Mouse (Mus musculus) liver, embryonic 13.5 days (tissue): ENCODE results near the gene Cdrt4. TPM values are rescaled to one million over a fixed set of nuclear protein-coding genes. Genes with fewer than 3 reads are reported as not detected.

Experiments used
- ATAC-seq: fragments of 200-750 bp; cut with Nextera tagmentation; 2 replicates; pipeline ENCODE4 v1.8.0; 2017; ENCODE audit warnings: low read depth, mild to moderate bottlenecking, moderate number of reproducible peaks, moderate library complexity
- DNase-seq: peaks from one replicate; pipeline ENCODE4 v3.0.0; 2022
- H3K27ac ChIP-seq: fragments of 300-500 bp; sonication (generic); 2 replicates; pipeline ENCODE4 v1.5.1; 2015; ENCODE audit warnings: moderate library complexity, mild to moderate bottlenecking, inconsistent platforms
- H3K27me3 ChIP-seq: fragments of 300-500 bp; sonication (generic); 2 replicates; pipeline ENCODE4 v1.6.1; 2015; ENCODE audit warnings: mild to moderate bottlenecking, inconsistent platforms
- H3K36me3 ChIP-seq: fragments of 300-500 bp; sonication (generic); 2 replicates; pipeline ENCODE4 v1.6.1; 2015; ENCODE audit warnings: mild to moderate bottlenecking, inconsistent platforms
- H3K4me1 ChIP-seq: fragments of 300-500 bp; sonication (generic); replicated peaks from 2 replicates; pipeline ENCODE4 v1.6.1; 2015; ENCODE audit warnings: inconsistent platforms
- H3K4me2 ChIP-seq: fragments of 300-500 bp; sonication (generic); 2 replicates; pipeline ENCODE4 v1.6.1; 2015; ENCODE audit warnings: inconsistent platforms, mild to moderate bottlenecking, moderate library complexity
- H3K4me3 ChIP-seq: fragments of 300-500 bp; sonication (generic); replicated peaks from 2 replicates; pipeline ENCODE4 v1.5.1; 2015; ENCODE audit warnings: mild to moderate bottlenecking, inconsistent platforms
- H3K9ac ChIP-seq: fragments of 300-500 bp; sonication (generic); 2 replicates; pipeline ENCODE4 v1.6.1; 2015; ENCODE audit warnings: mild to moderate bottlenecking, inconsistent platforms
- H3K9me3 ChIP-seq: fragments of 300-500 bp; sonication (generic); replicated peaks from 2 replicates; pipeline ENCODE4 v1.6.1; 2016; ENCODE audit warnings: inconsistent platforms
- WGBS: fragments of 180-500 bp; shearing (Covaris S2); methylation state at CpG from one replicate; pipeline ENCODE4 v1.1.7; 2015; ENCODE audit not compliant: insufficient replicate concordance; 5-methylcytosine and 5-hydroxymethylcytosine counted together
- polyA plus RNA-seq: library from polyadenylated mRNA; unstranded; fragments of >200 nt; fragmentation: Nextera tagmentation; extraction: Ambion mirVana; gene quantifications from 2 replicates; pipeline ENCODE4 v1.2.1, GENCODE M21; 2015

Gene Cdrt4
- polyA plus RNA-seq, 1 experiment from 2014 or later = not detected

DNA sequence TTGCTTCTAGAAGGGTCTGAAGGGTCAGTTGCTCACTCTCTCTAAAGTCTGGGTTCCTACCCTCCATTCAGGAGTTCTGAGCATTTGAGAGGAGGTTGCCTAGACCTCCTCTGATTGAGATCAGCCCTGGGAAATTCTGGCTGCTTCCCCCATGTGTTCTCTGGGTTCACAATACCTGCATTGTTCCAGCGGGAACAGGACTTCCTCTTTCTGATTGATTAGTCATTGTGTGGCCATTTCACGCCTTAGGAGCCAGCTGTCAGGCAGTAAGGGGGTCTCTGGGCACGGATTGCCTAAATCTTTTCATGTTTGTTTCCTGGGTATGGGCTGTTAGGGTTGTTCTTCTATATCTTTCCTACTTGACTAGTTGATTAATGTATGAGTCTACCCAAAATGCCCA, 32.8 kb downstream of the Cdrt4 start:
- H3K9me3 ChIP-seq = no peaks in the 10 kb centered on the region
- no peak overlapping the region for H3K9ac ChIP-seq
- H3K27me3 ChIP-seq = no peaks in the 10 kb centered on the region
- 11% methylated on average over 3 of the region's 3 CpGs for WGBS
- no peaks in the 10 kb centered on the region for H3K4me1 ChIP-seq
- no peak overlapping the region for H3K4me3 ChIP-seq
- no peaks in the 10 kb centered on the region for H3K36me3 ChIP-seq
- DNase-seq = no peak
- no peak for ATAC-seq
- H3K27ac ChIP-seq = no peak overlapping the region
- H3K4me2 ChIP-seq = no peak overlapping the region

DNA sequence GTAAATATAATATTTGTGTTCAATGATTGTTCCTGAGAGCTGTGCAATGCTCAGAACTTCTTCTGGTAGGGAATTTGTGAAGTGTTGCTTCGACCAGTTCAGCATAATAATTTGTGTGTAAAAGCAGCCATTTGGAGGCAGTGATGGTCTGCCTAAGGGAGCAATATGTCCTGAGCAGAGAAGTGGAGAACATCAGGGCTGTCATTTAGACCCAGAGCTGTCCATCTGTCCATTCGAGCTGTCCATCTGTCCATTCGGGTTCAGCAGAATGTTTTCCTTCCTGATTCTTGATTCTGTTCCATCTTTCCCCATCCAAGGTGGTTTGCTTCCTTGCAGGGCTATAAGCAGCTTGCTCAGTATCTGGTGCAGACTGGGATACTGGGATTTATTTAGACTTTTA, 33.4 kb downstream of the Cdrt4 start:
- no peak overlapping the region for H3K4me2 ChIP-seq
- no peaks in the 10 kb centered on the region for H3K27me3 ChIP-seq
- WGBS = 35% methylated on average over 3 of the region's 3 CpGs
- H3K4me3 ChIP-seq = no peak overlapping the region
- no peaks in the 10 kb centered on the region for H3K36me3 ChIP-seq
- no peak overlapping the region for H3K27ac ChIP-seq
- ATAC-seq (no peak), DNase-seq (no peak)
- H3K4me1 ChIP-seq = no peaks in the 10 kb centered on the region
- H3K9me3 ChIP-seq = no peaks in the 10 kb centered on the region
- H3K9ac ChIP-seq = no peak overlapping the region

DNA sequence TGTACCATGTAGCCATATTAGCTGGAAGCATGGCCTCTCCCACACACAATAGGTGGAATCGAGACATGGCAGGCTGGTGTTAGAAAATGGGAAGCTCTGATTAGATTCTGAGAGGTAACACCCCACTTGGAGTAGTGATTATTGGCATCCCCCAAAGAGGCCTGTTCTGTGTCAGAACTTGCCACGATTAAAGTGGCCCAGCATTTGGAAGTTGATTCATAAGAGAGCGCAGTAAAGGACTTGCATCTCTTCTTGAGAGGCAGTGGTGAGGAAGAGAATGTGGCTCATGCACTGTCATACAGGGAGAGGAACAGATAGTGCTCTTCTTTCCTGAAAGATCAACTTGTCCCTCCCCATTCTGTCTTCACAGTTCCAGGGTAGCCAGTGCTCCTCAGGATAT, 34.1 kb downstream of the Cdrt4 start:
- WGBS = 65% methylated on average over 3 of the region's 3 CpGs
- H3K27me3 ChIP-seq = no peaks in the 10 kb centered on the region
- H3K27ac ChIP-seq = no peak overlapping the region
- H3K9me3 ChIP-seq = no peaks in the 10 kb centered on the region
- no peak overlapping the region for H3K4me2 ChIP-seq
- no peak overlapping the region for H3K9ac ChIP-seq
- no peak overlapping the region for H3K4me3 ChIP-seq
- no peaks in the 10 kb centered on the region for H3K4me1 ChIP-seq
- no peaks in the 10 kb centered on the region for H3K36me3 ChIP-seq
- no peak for ATAC-seq
- DNase-seq = no peak

GRCm38 (mm10) chr11:62986578-62986977, 35.6 kb downstream of the Cdrt4 start:
- 33% methylated on average over 4 of the region's 4 CpGs for WGBS
- no peaks in the 10 kb centered on the region for H3K9me3 ChIP-seq
- no peaks in the 10 kb centered on the region for H3K4me1 ChIP-seq

DNA sequence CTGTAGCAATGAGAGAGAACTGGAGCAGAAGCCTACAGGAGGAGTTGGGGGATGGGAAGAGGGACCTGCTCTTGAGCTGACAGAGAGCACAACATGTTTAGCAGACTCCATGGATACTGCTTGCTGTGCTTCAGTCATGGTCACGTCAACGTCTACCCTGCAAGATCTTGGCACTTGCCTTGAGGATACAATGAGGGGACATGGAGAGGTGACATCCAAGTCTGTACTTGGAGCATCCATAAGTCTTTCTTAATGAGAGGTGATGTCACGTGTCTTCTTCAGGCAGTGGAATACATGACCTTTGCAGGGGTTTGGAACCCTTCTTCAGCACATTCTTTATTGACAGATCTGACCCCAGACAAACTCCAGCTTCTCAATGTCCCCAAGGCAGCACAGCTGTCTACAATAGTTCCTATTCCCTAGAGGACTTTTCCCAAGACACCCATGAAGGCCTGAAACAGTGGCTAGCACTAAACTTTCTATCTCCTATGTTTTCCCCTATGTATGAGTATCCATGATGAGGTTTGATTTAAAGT, 39.2 kb downstream of the Cdrt4 start:
- Histone ChIP-seq H3K27me3 (no peaks in the 10 kb centered on the region), H3K4me2 (no peak overlapping the region), H3K4me3 (no peak overlapping the region), H3K36me3 (no peaks in the 10 kb centered on the region), H3K4me1 (no peaks in the 10 kb centered on the region), H3K27ac (no peak overlapping the region), H3K9ac (no peak overlapping the region), H3K9me3 (no peaks in the 10 kb centered on the region)
- 54% methylated on average over 3 of the region's 3 CpGs for WGBS
- no peak for DNase-seq
- ATAC-seq = no peak

More at GRCm38 (mm10) chr11:62986578-62986977, 35.6 kb downstream of the Cdrt4 start:
- no peak for ATAC-seq
- Histone ChIP-seq H3K4me3 (no peak overlapping the region), H3K27me3 (no peaks in the 10 kb centered on the region), H3K36me3 (no peaks in the 10 kb centered on the region), H3K4me2 (no peak overlapping the region), H3K9ac (no peak overlapping the region), H3K27ac (no peak overlapping the region)
- DNase-seq = no peak

- Histone ChIP-seq H3K4me1 (no peaks in the 10 kb centered on the region), H3K27ac (no peak overlapping the region), H3K4me3 (no peak overlapping the region), H3K4me2 (no peak overlapping the region), H3K36me3 (no peaks in the 10 kb centered on the region), H3K9ac (no peak overlapping the region), H3K27me3 (no peaks in the 10 kb centered on the region), H3K9me3 (no peaks in the 10 kb centered on the region)
- ATAC-seq (no peak), DNase-seq (no peak)
- WGBS = 53% methylated on average over 5 of the region's 5 CpGs
These were observed 39.8 kb downstream of the Cdrt4 start for GRCm38 (mm10) chr11:62990811-62991210.

GRCm38 (mm10) chr11:62992545-62993242, 41.7 kb downstream of the Cdrt4 start:
- no peak for ATAC-seq
- 75% methylated on average over 13 of the region's 13 CpGs for WGBS

DNA sequence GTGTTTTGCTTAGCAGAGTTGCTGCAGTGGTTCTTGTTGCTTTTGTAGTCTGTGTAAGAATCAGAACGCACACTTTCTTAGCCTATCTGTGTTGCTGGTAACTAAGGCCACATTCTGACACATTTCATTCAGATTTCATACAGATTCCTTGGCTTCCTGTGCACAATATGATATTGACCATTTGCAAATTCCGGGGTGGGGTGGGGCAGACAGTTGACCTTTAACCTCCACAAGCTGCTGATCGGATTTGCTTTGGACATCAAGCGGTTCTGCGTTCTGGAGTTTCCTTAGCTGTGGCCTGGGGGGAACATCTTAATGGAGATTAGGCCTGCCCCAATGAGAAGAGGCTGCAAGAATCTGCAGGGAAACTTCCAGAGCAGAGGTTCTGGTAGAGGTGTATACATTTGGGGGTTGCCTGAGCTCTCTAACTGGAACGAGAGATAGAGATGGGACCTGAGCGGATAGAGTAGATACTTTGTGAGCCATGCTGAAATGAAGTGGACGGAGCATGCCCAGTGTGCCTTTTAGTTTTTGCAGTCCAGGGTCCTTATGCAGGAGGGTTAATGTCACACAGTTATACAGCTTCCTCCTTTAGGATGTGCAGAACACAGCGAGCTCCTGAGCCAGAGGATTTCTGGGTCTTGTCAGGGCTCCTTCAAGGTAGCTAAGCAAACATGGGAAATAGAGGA, 44.2 kb downstream of the Cdrt4 start:
- DNase-seq = no peak
- Histone ChIP-seq H3K9me3 (no peaks in the 10 kb centered on the region), H3K27me3 (no peaks in the 10 kb centered on the region), H3K9ac (no peak overlapping the region), H3K27ac (no peak overlapping the region), H3K4me3 (no peak overlapping the region), H3K36me3 (no peaks in the 10 kb centered on the region), H3K4me1 (no peaks in the 10 kb centered on the region), H3K4me2 (no peak overlapping the region)
- WGBS = 70% methylated on average over 9 of the region's 9 CpGs
- no peak for ATAC-seq

More at GRCm38 (mm10) chr11:62992545-62993242, 41.7 kb downstream of the Cdrt4 start:
- DNase-seq = no peak
- Histone ChIP-seq H3K9ac (no peak overlapping the region), H3K4me3 (no peak overlapping the region), H3K27ac (no peak overlapping the region), H3K36me3 (no peaks in the 10 kb centered on the region), H3K9me3 (no peaks in the 10 kb centered on the region), H3K27me3 (no peaks in the 10 kb centered on the region), H3K4me1 (no peaks in the 10 kb centered on the region), H3K4me2 (no peak overlapping the region)

DNA sequence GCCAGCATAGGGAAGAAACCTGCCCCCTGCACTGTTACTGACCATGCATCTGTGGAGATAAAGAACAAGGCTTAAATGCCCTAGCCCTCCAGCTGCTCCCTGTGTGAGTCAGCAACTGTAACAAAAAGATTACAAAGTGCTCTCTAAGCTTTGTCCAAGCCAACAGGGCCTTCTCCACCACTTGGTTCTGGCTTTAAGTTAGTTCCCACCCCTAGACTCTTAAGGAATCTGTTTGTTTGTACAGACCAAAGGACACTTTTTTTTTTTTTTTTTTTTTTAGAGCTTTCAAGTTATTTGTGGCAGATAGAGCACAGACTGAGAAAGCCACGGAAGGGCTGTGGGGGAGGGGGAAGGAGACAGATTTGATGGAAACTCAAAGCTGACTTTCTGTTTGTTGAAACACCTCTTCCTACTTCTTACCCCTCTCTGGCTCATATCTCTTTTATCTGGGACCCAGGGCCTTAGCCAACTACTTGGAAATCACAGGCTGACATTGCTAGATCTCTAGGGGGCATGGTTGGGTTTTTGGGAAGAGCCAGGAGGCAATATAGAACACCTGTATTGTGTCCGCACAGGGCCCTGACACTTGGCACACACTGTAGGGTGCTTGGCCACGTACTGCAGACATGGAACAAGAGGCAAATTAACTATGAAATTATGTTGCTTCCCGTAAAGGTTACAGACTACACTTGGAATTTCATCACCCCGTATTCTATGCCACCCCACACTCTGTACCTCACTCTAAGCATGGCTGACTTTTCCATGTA, 44.9 kb downstream of the Cdrt4 start:
- H3K4me2 ChIP-seq = no peak overlapping the region
- no peaks in the 10 kb centered on the region for H3K4me1 ChIP-seq
- no peaks in the 10 kb centered on the region for H3K36me3 ChIP-seq
- 53% methylated on average over 5 of the region's 5 CpGs for WGBS
- no peak for DNase-seq
- no peak overlapping the region for H3K9ac ChIP-seq
- no peak for ATAC-seq
- H3K27ac ChIP-seq = no peak overlapping the region
- no peak overlapping the region for H3K4me3 ChIP-seq
- no peaks in the 10 kb centered on the region for H3K9me3 ChIP-seq
- no peaks in the 10 kb centered on the region for H3K27me3 ChIP-seq

GRCm38 (mm10) chr11:62996522-62996898, 45.5 kb downstream of the Cdrt4 start:
- Histone ChIP-seq H3K4me2 (no peak overlapping the region), H3K4me3 (no peak overlapping the region), H3K9me3 (no peaks in the 10 kb centered on the region), H3K27ac (no peak overlapping the region), H3K27me3 (no peaks in the 10 kb centered on the region), H3K9ac (no peak overlapping the region), H3K36me3 (no peaks in the 10 kb centered on the region), H3K4me1 (no peaks in the 10 kb centered on the region)
- DNase-seq (no peak), ATAC-seq (no peak)
- WGBS = 55% methylated on average over 4 of the region's 4 CpGs

DNA sequence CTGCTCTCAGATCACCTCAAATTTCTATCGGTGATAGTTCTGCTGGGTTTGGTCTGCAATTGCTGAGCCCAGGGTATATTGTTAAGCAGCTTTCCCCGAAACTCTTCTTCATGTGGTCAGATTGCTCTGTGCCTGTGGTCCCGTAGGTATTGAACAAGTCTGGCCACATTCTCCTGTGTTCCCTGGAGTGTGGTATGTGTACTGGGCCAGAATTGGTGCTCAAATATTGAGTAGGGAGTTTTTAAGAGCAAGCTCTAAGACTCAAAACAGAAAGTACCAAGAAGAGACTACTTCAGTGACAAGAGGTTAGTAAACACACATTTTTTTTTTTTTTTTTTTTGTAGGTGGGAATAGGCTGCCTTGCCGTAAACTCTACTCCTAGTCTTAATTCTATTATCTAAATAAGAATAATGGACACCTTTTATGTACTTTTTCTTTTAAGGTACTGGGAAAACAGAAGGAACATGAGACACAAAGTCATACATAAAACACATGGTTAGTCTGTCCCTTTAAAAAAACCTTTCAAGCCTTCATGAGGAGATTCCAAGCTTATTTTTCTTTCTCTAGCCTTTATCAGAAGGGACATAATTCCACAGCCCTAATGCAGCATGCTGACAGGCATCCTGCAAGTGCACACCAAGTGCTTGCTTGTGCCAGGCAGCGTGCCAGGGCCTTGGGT, 46.2 kb downstream of the Cdrt4 start:
- H3K4me1 ChIP-seq = no peaks in the 10 kb centered on the region
- 65% methylated on average over 5 of the region's 5 CpGs for WGBS
- H3K36me3 ChIP-seq = no peaks in the 10 kb centered on the region
- ATAC-seq (no peak), DNase-seq (no peak)
- H3K4me2 ChIP-seq = no peak overlapping the region
- no peak overlapping the region for H3K27ac ChIP-seq
- H3K4me3 ChIP-seq = no peak overlapping the region
- no peak overlapping the region for H3K9ac ChIP-seq
- H3K9me3 ChIP-seq = no peaks in the 10 kb centered on the region
- H3K27me3 ChIP-seq = no peaks in the 10 kb centered on the region
